Mouse (Mus musculus) bone marrow macrophage, adult 2 months (primary cell): Measurements from ENCODE around the gene Xrra1.

ENCODE experiments used
- CTCF ChIP-seq: IDR thresholded peaks from 2 replicates; pipeline ENCODE4 v1.5.1; 2012; ENCODE audit warnings: low read depth, mild to moderate bottlenecking, low read length, moderate library complexity
- POLR2A ChIP-seq: IDR thresholded peaks from 2 replicates; pipeline ENCODE4 v1.6.1; 2012; ENCODE audit warnings: mild to moderate bottlenecking, low read depth, low read length, borderline replicate concordance

- TF ChIP-seq CTCF (no peak), POLR2A (no peak)
Measured at GRCm38 (mm10) chr7:99825511-99825910, 33.4 kb upstream of the Xrra1 start.
